Mouse (Mus musculus) G1E (cell line): ENCODE measurements around the gene Ppm1l. TPM values are rescaled to one million over a fixed set of nuclear protein-coding genes. Genes with fewer than 3 reads are reported as not detected.

Experiments
- ATAC-seq: 2 replicates; pipeline ENCODE4 v1.8.0; 2016; ENCODE audit warnings: mild to moderate bottlenecking; ENCODE audit not compliant: insufficient number of reproducible peaks, poor library complexity, low FRiP score, severe bottlenecking; ENCODE audit errors: extremely low read depth
- DNase-seq: peaks from one replicate; pipeline ENCODE4 v3.0.0; 2012; ENCODE audit warnings: low spot score
- H3K27me3 ChIP-seq: 2 replicates; pipeline ENCODE4 v1.6.1; 2012; ENCODE audit warnings: mild to moderate bottlenecking, low read length, inconsistent platforms; ENCODE audit not compliant: insufficient read depth
- H3K36me3 ChIP-seq: replicated peaks from 2 replicates; pipeline ENCODE3; 2012; ENCODE audit warnings: mild to moderate bottlenecking, inconsistent platforms
- H3K4me1 ChIP-seq: 2 replicates; pipeline ENCODE4 v1.6.1; 2012; ENCODE audit warnings: low read depth, low read length, inconsistent platforms, mixed read lengths; ENCODE audit not compliant: insufficient read depth
- H3K4me3 ChIP-seq: 2 replicates; pipeline ENCODE4 v1.5.1; 2012; ENCODE audit warnings: low read depth, mild to moderate bottlenecking, inconsistent platforms, low read length, moderate library complexity, mixed read lengths
- H3K9me3 ChIP-seq: replicated peaks from 2 replicates; pipeline ENCODE4 v1.6.1; 2012; ENCODE audit warnings: inconsistent platforms
- CTCF ChIP-seq: IDR thresholded peaks from 2 replicates; pipeline ENCODE4 v1.5.1; 2012; ENCODE audit warnings: low read depth, low read length, inconsistent platforms, mixed read lengths
- GATA1 ChIP-seq: IDR thresholded peaks from 2 replicates; pipeline ENCODE4 v1.6.1; 2012; ENCODE audit warnings: borderline replicate concordance, low read length, inconsistent platforms, mixed read lengths
- GATA2 ChIP-seq: IDR thresholded peaks from 2 replicates; pipeline ENCODE4 v1.6.1; 2012; ENCODE audit warnings: low read depth, low read length, inconsistent platforms, borderline replicate concordance
- POLR2AphosphoS5 ChIP-seq: IDR thresholded peaks from 2 replicates; pipeline ENCODE4 v1.6.1; 2012; ENCODE audit warnings: low read depth, low read length, inconsistent platforms; ENCODE audit not compliant: insufficient replicate concordance
- TAL1 ChIP-seq: conservative IDR thresholded peaks from 2 replicates; pipeline ENCODE4 v1.6.1; 2012; ENCODE audit warnings: low read depth, low read length, inconsistent platforms, mixed read lengths
- polyA plus RNA-seq: library from polyadenylated mRNA; stranded (reverse); fragments of >175 nt; gene quantifications from 2 replicates; pipeline ENCODE4 v1.2.3, GENCODE M21; 2012
- total RNA-seq, 2 experiments: library from RNA; stranded (forward) in 1 of 2; stranded (reverse) in 1 of 2; fragments of 200-1000 nt in 1 of 2; fragments of >200 nt in 1 of 2; fragmentation: Nextera tagmentation in 1 of 2; gene quantifications; 2 replicates each; pipeline ENCODE4 v1.2.3; 2014 to 2017

Ppm1l gene
- total and polyA plus RNA-seq, 3 experiments, result 1.5 to 16.6 (median 5.6) TPM

DNA sequence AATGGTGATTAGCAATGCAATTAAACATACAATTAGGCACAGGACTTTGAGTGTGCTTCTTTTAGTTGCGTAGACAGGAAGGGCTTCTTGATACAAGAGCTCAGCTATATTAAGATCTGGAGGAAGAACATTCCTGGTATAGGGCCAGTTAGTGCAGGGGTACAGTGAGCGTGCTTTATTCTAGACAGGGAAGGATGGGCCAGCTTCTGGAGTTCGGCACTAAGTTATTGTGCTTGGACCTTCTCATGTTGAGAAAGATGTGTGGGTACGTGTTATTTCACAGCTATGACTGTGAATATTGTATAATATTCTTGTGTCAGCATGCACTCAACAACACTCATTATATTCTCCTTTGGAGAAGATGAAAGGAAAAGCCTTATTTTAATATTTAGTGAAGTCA lies 29.9 kb downstream of the Ppm1l start:
- Histone ChIP-seq H3K4me3 (no peak overlapping the region), H3K36me3 (no peaks in the 10 kb centered on the region), H3K9me3 (no peaks in the 10 kb centered on the region), H3K27me3 (no peaks in the 10 kb centered on the region; the same call in 1 of the 2 replicates), H3K4me1 (peaks cover 26% of the 10 kb centered on the region)
- DNase-seq, result no peak
- TF ChIP-seq CTCF (no peak), GATA2 (no peak)
- no peak for ATAC-seq

DNA sequence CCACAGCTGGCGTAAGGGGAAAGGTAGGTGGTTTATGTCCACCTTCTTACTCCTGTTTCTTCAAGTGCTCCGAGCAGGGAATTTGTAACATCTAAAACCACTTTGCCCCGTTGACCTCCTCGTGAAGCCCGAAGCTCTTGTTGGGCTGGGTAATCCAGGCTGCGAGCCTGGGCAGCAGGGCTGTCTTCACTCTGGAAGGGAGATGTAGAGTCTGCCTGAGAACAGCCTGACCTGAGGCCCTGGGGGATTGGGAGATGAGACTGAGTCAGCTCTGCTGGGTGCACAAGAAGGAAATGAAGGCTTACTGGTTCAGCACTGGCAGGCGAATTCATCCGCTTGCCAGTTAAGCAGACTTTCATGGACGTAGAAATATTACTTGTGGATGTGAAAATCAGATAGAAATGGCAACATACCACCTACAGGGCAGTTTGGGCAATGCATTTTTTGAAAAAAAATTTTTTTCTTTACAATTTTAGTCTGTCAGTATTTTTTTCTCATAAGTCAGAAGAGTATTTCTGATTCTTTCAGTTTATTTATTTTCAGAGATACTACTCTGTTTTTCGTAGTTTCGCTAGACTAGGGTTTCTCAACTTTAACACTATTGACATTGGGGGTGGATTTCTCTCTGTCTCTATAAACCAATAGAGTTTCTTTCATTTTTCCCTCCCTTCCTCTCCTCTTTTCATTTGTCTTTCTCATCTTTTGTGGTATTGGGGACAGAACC lies 31.7 kb downstream of the Ppm1l start:
- H3K27me3 ChIP-seq, result no peaks in the 10 kb centered on the region; the same call in 1 of the 2 replicates
- H3K9me3 ChIP-seq, result no peaks in the 10 kb centered on the region
- TF ChIP-seq TAL1, result no peak
- TF ChIP-seq GATA2, result no peak
- TF ChIP-seq CTCF, result no peak
- no peak for TF ChIP-seq GATA1
- no peak for TF ChIP-seq POLR2AphosphoS5
- no peak overlapping the region for H3K4me3 ChIP-seq
- H3K36me3 ChIP-seq, result no peaks in the 10 kb centered on the region
- peaks cover 8% of the 10 kb centered on the region; the same call in 1 of the 2 replicates for H3K4me1 ChIP-seq
- DNase-seq (no peak), ATAC-seq (no peak)

DNA sequence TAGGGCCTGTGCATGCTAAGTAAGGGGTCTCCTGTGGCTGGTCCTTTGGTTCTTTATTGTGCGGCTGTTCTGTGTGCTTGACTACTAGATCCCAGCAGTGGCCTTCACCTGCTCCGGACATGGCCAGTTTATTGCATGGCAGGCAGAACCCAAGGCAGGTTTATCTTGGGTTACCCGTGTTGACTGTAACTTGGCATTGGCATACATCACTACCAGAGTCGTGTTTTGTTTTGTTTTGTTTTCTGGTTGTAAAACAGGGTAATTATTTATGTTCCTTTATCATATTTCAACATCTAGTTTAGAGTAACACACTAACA lies 32.2 kb downstream of the Ppm1l start:
- ATAC-seq (no peak), DNase-seq (no peak)
- no peaks in the 10 kb centered on the region for H3K9me3 ChIP-seq
- H3K36me3 ChIP-seq, result no peaks in the 10 kb centered on the region
- TF ChIP-seq POLR2AphosphoS5 (no peak), TAL1 (no peak), GATA2 (no peak), GATA1 (no peak), CTCF (no peak)
- H3K4me3 ChIP-seq, result no peak overlapping the region
- H3K4me1 ChIP-seq, result peaks cover 5% of the 10 kb centered on the region; the same call in 1 of the 2 replicates
- H3K27me3 ChIP-seq, result no peaks in the 10 kb centered on the region; the same call in 1 of the 2 replicates

DNA sequence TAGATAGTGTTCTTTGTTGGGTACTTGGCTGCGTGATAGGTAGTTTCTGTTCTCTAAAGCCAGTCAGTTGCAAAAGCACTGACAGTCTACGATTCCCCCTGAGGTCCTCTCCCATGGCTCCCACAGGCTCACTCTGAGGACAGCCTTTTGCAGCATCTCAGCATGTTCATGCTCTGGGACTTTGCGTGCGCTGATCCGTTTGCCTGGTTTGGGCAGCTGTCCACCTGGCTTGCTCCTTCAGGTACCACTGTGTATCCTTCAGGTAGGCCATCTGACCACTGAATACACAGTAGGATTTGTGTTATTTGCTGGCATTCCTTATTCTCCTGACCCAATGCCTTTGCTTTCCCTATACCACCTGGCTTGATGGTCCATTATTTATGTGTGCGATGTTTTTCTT lies 33.3 kb downstream of the Ppm1l start:
- no peak overlapping the region for H3K4me3 ChIP-seq
- no peaks in the 10 kb centered on the region for H3K9me3 ChIP-seq
- ATAC-seq (no peak), DNase-seq (no peak)
- no peaks in the 10 kb centered on the region; the same call in 1 of the 2 replicates for H3K27me3 ChIP-seq
- H3K4me1 ChIP-seq, result peaks cover 5% of the 10 kb centered on the region; the same call in 1 of the 2 replicates
- TF ChIP-seq GATA1, result no peak
- TF ChIP-seq GATA2, result no peak
- no peak for TF ChIP-seq CTCF
- no peak for TF ChIP-seq TAL1
- TF ChIP-seq POLR2AphosphoS5, result no peak
- H3K36me3 ChIP-seq, result no peaks in the 10 kb centered on the region

DNA sequence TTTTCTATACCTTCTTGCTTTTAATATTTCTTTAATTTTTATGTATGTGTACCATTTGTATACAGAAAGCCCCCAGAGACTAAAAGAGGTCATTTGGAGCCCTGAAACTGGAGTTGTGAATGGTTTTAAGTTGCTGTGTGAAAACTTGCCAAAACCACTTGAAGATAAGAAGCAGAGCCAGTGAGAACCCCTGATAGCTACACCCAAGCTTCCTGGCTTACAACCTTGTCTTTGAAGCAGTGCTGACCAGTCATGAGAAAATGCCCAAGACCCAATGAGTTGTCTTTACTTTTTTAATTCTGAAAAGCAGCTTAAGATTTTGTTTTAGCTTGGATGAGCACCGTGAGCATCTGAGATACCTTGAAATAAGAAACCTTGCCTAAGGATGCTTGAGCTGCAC lies 35.5 kb downstream of the Ppm1l start:
- Histone ChIP-seq H3K27me3 (no peaks in the 10 kb centered on the region; the same call in 1 of the 2 replicates), H3K36me3 (no peaks in the 10 kb centered on the region), H3K9me3 (no peaks in the 10 kb centered on the region), H3K4me1 (peaks cover 8% of the 10 kb centered on the region; the same call in 1 of the 2 replicates), H3K4me3 (no peak overlapping the region)
- no peak for TF ChIP-seq POLR2AphosphoS5
- TF ChIP-seq CTCF, result no peak
- TF ChIP-seq GATA2, result no peak
- TF ChIP-seq GATA1, result no peak
- no peak for TF ChIP-seq TAL1
- DNase-seq, result no peak
- ATAC-seq, result no peak

DNA sequence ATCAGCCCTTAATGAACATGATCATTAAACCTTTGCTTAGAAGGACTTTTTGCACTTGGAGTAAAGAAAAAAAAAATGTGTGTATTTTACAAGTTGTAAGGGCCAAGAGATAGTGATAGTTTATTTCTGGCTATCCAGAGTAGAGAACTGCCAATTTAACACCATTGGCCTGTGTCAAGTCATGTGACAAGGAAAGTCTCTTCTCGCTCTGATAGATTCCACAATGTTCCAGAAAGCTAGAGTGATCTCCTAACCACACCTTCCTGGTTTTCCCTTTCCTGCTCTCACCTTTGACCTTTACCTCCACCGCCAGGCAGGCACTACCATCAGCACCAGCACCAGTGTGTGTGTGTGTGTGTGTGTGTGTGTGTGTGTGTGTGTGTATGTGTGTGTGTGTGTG lies 38.0 kb downstream of the Ppm1l start:
- no peaks in the 10 kb centered on the region for H3K9me3 ChIP-seq
- peaks cover 3% of the 10 kb centered on the region; the same call in 1 of the 2 replicates for H3K4me1 ChIP-seq
- DNase-seq, result no peak
- no peak for ATAC-seq
- H3K27me3 ChIP-seq, result no peaks in the 10 kb centered on the region
- H3K36me3 ChIP-seq, result no peaks in the 10 kb centered on the region
- TF ChIP-seq GATA1 (no peak), GATA2 (no peak), POLR2AphosphoS5 (no peak), TAL1 (no peak), CTCF (no peak)
- no peak overlapping the region for H3K4me3 ChIP-seq
